Mouse (Mus musculus): ENCODE results near the gene Zpbp2. TPM values are rescaled to one million over a fixed set of nuclear protein-coding genes. Genes with fewer than 3 reads are reported as not detected.

Gene Zpbp2
- polyA plus RNA-seq, 1 experiment: 283 TPM

GRCm38 (mm10) chr11:98545711-98546231, 5.1 kb upstream of the Zpbp2 start, which contains the start of gene Ikzf3:
TSS of gene Ikzf3 (minus strand) at chr11:98546031.
- Histone ChIP-seq H3K4me1 (ENCODE audit: control insufficient read depth, insufficient read depth, low read length) (peaks cover 13% of the 10 kb centered on the region), H3K36me3 (ENCODE audit: control insufficient read depth, insufficient read depth, low read length) (no peaks in the 10 kb centered on the region), H3K4me3 (ENCODE audit: control insufficient read depth, low read depth, low read length) (peak within 1 kb of the TSS; percentile 63), H3K27me3 (ENCODE audit: control insufficient read depth, insufficient read depth, low read length) (no peaks in the 10 kb centered on the region; the same call in 1 of the 2 replicates), H3K27ac (ENCODE audit: control insufficient read depth, insufficient read depth, low read depth, low read length) (no peak within 1 kb of the TSS)
- TF ChIP-seq POLR2A (IDR thresholded peaks at IDR 0.05; ENCODE audit: control insufficient read depth, low read depth, low read length): no peak
- no peak for TF ChIP-seq CTCF (IDR thresholded peaks at IDR 0.05; ENCODE audit: control insufficient read depth, insufficient read depth, insufficient replicate concordance, low read depth, low read length)

- TF ChIP-seq CTCF (IDR thresholded peaks at IDR 0.05; ENCODE audit: control insufficient read depth, insufficient read depth, insufficient replicate concordance, low read depth, low read length) (no peak), POLR2A (IDR thresholded peaks at IDR 0.05; ENCODE audit: control insufficient read depth, low read depth, low read length) (no peak)
- H3K27me3 ChIP-seq (ENCODE audit: control insufficient read depth, insufficient read depth, low read length): no peaks in the 10 kb centered on the region; the same call in 1 of the 2 replicates
- H3K4me1 ChIP-seq (ENCODE audit: control insufficient read depth, insufficient read depth, low read length): peaks cover 15% of the 10 kb centered on the region
- no peak overlapping the region for H3K27ac ChIP-seq (ENCODE audit: control insufficient read depth, insufficient read depth, low read depth, low read length)
- no peak overlapping the region for H3K4me3 ChIP-seq (ENCODE audit: control insufficient read depth, low read depth, low read length)
- no peaks in the 10 kb centered on the region for H3K36me3 ChIP-seq (ENCODE audit: control insufficient read depth, insufficient read depth, low read length)
These were observed 4.2 kb upstream of the Zpbp2 start for GRCm38 (mm10) chr11:98546529-98547307.

- no peaks in the 10 kb centered on the region; the same call in 1 of the 2 replicates for H3K27me3 ChIP-seq (ENCODE audit: control insufficient read depth, insufficient read depth, low read length)
- H3K27ac ChIP-seq (ENCODE audit: control insufficient read depth, insufficient read depth, low read depth, low read length): no peak overlapping the region
- no peak overlapping the region for H3K4me3 ChIP-seq (ENCODE audit: control insufficient read depth, low read depth, low read length)
- H3K4me1 ChIP-seq (ENCODE audit: control insufficient read depth, insufficient read depth, low read length): peaks cover 15% of the 10 kb centered on the region
- TF ChIP-seq POLR2A (IDR thresholded peaks at IDR 0.05; ENCODE audit: control insufficient read depth, low read depth, low read length): no peak
- no peak for TF ChIP-seq CTCF (IDR thresholded peaks at IDR 0.05; ENCODE audit: control insufficient read depth, insufficient read depth, insufficient replicate concordance, low read depth, low read length)
- no peaks in the 10 kb centered on the region for H3K36me3 ChIP-seq (ENCODE audit: control insufficient read depth, insufficient read depth, low read length)
These were observed 3.6 kb upstream of the Zpbp2 start for GRCm38 (mm10) chr11:98547308-98547693.

GRCm38 (mm10) chr11:98549363-98549762, 1.5 kb upstream of the Zpbp2 start:
- Histone ChIP-seq H3K27me3 (ENCODE audit: control insufficient read depth, insufficient read depth, low read length) (no peaks in the 10 kb centered on the region; the same call in 1 of the 2 replicates), H3K36me3 (ENCODE audit: control insufficient read depth, insufficient read depth, low read length) (no peaks in the 10 kb centered on the region), H3K4me3 (ENCODE audit: control insufficient read depth, low read depth, low read length) (no peak overlapping the region), H3K4me1 (ENCODE audit: control insufficient read depth, insufficient read depth, low read length) (peaks cover 15% of the 10 kb centered on the region), H3K27ac (ENCODE audit: control insufficient read depth, insufficient read depth, low read depth, low read length) (no peak overlapping the region)
- no peak for TF ChIP-seq POLR2A (IDR thresholded peaks at IDR 0.05; ENCODE audit: control insufficient read depth, low read depth, low read length)
- no peak for TF ChIP-seq CTCF (IDR thresholded peaks at IDR 0.05; ENCODE audit: control insufficient read depth, insufficient read depth, insufficient replicate concordance, low read depth, low read length)

GRCm38 (mm10) chr11:98550311-98550974, 454 bp upstream of the Zpbp2 start:
- Histone ChIP-seq H3K27ac (ENCODE audit: control insufficient read depth, insufficient read depth, low read depth, low read length) (no peak overlapping the region; the same call in 1 of the 2 replicates), H3K36me3 (ENCODE audit: control insufficient read depth, insufficient read depth, low read length) (no peaks in the 10 kb centered on the region), H3K27me3 (ENCODE audit: control insufficient read depth, insufficient read depth, low read length) (no peaks in the 10 kb centered on the region; the same call in 1 of the 2 replicates), H3K4me3 (ENCODE audit: control insufficient read depth, low read depth, low read length) (peak overlapping the region; percentile 85), H3K4me1 (ENCODE audit: control insufficient read depth, insufficient read depth, low read length) (peaks cover 12% of the 10 kb centered on the region)
- TF ChIP-seq CTCF (IDR thresholded peaks at IDR 0.05; ENCODE audit: control insufficient read depth, insufficient read depth, insufficient replicate concordance, low read depth, low read length): no peak
- TF ChIP-seq POLR2A (IDR thresholded peaks at IDR 0.05; ENCODE audit: control insufficient read depth, low read depth, low read length): no peak

- Histone ChIP-seq H3K27ac (ENCODE audit: control insufficient read depth, insufficient read depth, low read depth, low read length) (no peak overlapping the region), H3K36me3 (ENCODE audit: control insufficient read depth, insufficient read depth, low read length) (no peaks in the 10 kb centered on the region), H3K4me1 (ENCODE audit: control insufficient read depth, insufficient read depth, low read length) (peaks cover 6% of the 10 kb centered on the region), H3K4me3 (ENCODE audit: control insufficient read depth, low read depth, low read length) (no peak overlapping the region), H3K27me3 (ENCODE audit: control insufficient read depth, insufficient read depth, low read length) (no peaks in the 10 kb centered on the region)
- no peak for TF ChIP-seq CTCF (IDR thresholded peaks at IDR 0.05; ENCODE audit: control insufficient read depth, insufficient read depth, insufficient replicate concordance, low read depth, low read length)
- TF ChIP-seq POLR2A (IDR thresholded peaks at IDR 0.05; ENCODE audit: control insufficient read depth, low read depth, low read length): no peak
These were observed 3.1 kb downstream of the Zpbp2 start for GRCm38 (mm10) chr11:98553966-98554365.

GRCm38 (mm10) chr11:98555124-98555700, 4.3 kb downstream of the Zpbp2 start:
- no peaks in the 10 kb centered on the region for H3K27me3 ChIP-seq (ENCODE audit: control insufficient read depth, insufficient read depth, low read length)

More at GRCm38 (mm10) chr11:98555124-98555700, 4.3 kb downstream of the Zpbp2 start:
- Histone ChIP-seq H3K4me3 (ENCODE audit: control insufficient read depth, low read depth, low read length) (no peak overlapping the region), H3K4me1 (ENCODE audit: control insufficient read depth, insufficient read depth, low read length) (peaks cover 6% of the 10 kb centered on the region), H3K36me3 (ENCODE audit: control insufficient read depth, insufficient read depth, low read length) (no peaks in the 10 kb centered on the region), H3K27ac (ENCODE audit: control insufficient read depth, insufficient read depth, low read depth, low read length) (no peak overlapping the region)
- TF ChIP-seq POLR2A (IDR thresholded peaks at IDR 0.05; ENCODE audit: control insufficient read depth, low read depth, low read length) (no peak), CTCF (IDR thresholded peaks at IDR 0.05; ENCODE audit: control insufficient read depth, insufficient read depth, insufficient replicate concordance, low read depth, low read length) (no peak)

Measured in testis, adult 2 months (tissue).